Mouse (Mus musculus) stomach, embryonic 16.5 days (tissue): ENCODE results near the gene Ncor2. TPM values are rescaled to one million over a fixed set of nuclear protein-coding genes. Genes with fewer than 3 reads are reported as not detected.

Source experiments
- ATAC-seq: fragments of 200-750 bp; cut with Nextera tagmentation; 2 replicates; pipeline ENCODE4 v1.8.0; 2017; ENCODE audit warnings: moderate number of reproducible peaks, moderate TSS enrichment; ENCODE audit not compliant: insufficient read depth, low FRiP score
- H3K27ac ChIP-seq: fragments of 300-500 bp; sonication (generic); 2 replicates; pipeline ENCODE4 v1.5.1; 2014; ENCODE audit warnings: low read length
- H3K27me3 ChIP-seq: fragments of 300-500 bp; sonication (generic); 2 replicates; pipeline ENCODE4 v1.6.1; 2014; ENCODE audit warnings: low read length, control low read depth, mixed read lengths; ENCODE audit not compliant: control insufficient read depth, insufficient read depth
- H3K36me3 ChIP-seq: fragments of 300-500 bp; sonication (generic); 2 replicates; pipeline ENCODE4 v1.6.1; 2014; ENCODE audit warnings: low read length; ENCODE audit not compliant: control insufficient read depth, insufficient read depth
- H3K4me1 ChIP-seq: fragments of 300-500 bp; sonication (generic); 2 replicates; pipeline ENCODE4 v1.6.1; 2014; ENCODE audit warnings: low read length, control low read depth, mixed read lengths; ENCODE audit not compliant: control insufficient read depth, insufficient read depth
- H3K4me2 ChIP-seq: fragments of 300-500 bp; sonication (generic); 2 replicates; pipeline ENCODE4 v1.6.1; 2014; ENCODE audit warnings: low read depth, low read length, mixed read lengths
- H3K4me3 ChIP-seq: fragments of 300-500 bp; sonication (generic); replicated peaks from 2 replicates; pipeline ENCODE4 v1.5.1; 2014; ENCODE audit warnings: mild to moderate bottlenecking, low read length
- H3K9ac ChIP-seq: fragments of 300-500 bp; sonication (generic); 2 replicates; pipeline ENCODE4 v1.6.1; 2014; ENCODE audit warnings: low read length
- H3K9me3 ChIP-seq: fragments of 300-500 bp; sonication (generic); replicated peaks from 2 replicates; pipeline ENCODE4 v1.6.1; 2016; ENCODE audit warnings: low read length, control low read depth; ENCODE audit not compliant: control insufficient read depth
- WGBS: fragments of 180-500 bp; shearing (Covaris S2); extraction: QIAGEN DNeasy Blood & Tissue Kit; methylation state at CpG from one replicate; pipeline ENCODE4 v1.1.7; 2014; 5-methylcytosine and 5-hydroxymethylcytosine counted together
- polyA plus RNA-seq: library from polyadenylated mRNA; unstranded; fragments of >200 nt; fragmentation: Nextera tagmentation; extraction: Ambion mirVana; gene quantifications from 2 replicates; pipeline ENCODE4 v1.2.1, GENCODE M21; 2015

Gene Ncor2
- polyA plus RNA-seq, 1 experiment from 2014 or later, result 24.6 TPM

GRCm38 (mm10) chr5:125003873-125004255 lies 175.2 kb downstream of the Ncor2 start:
- no peaks in the 10 kb centered on the region for H3K36me3 ChIP-seq
- H3K27ac ChIP-seq, result no peak overlapping the region
- no peaks in the 10 kb centered on the region for H3K9me3 ChIP-seq
- peak overlapping the region; percentile 47 for H3K4me3 ChIP-seq
- no peak for ATAC-seq
- WGBS, result 15% methylated on average over 15 of the region's 15 CpGs
- H3K9ac ChIP-seq, result peak overlapping the region; percentile 58
- peaks cover 12% of the 10 kb centered on the region; the same call in 1 of the 2 replicates for H3K27me3 ChIP-seq
- peaks cover 34% of the 10 kb centered on the region for H3K4me1 ChIP-seq
- H3K4me2 ChIP-seq, result peak overlapping the region; percentile 63

- H3K27ac ChIP-seq, result no peak within 1 kb of the TSS
- WGBS, result 3% methylated on average over 37 of the region's 41 CpGs
- peaks cover 12% of the 10 kb centered on the region; the same call in 1 of the 2 replicates for H3K27me3 ChIP-seq
- no peaks in the 10 kb centered on the region for H3K9me3 ChIP-seq
- peak; percentile 51 for ATAC-seq
- H3K36me3 ChIP-seq, result no peaks in the 10 kb centered on the region
- H3K4me2 ChIP-seq, result peak within 1 kb of the TSS; percentile 63
- H3K4me3 ChIP-seq, result peak within 1 kb of the TSS; percentile 47
- H3K4me1 ChIP-seq, result peaks cover 34% of the 10 kb centered on the region
- peak within 1 kb of the TSS; percentile 58 for H3K9ac ChIP-seq
Observed at GRCm38 (mm10) chr5:125002969-125003872, 175.8 kb downstream of the Ncor2 start, which contains the start of gene Rflna. Gene Rflna, plus strand, starts transcription at chr5:125003221.

GRCm38 (mm10) chr5:125000756-125001250 lies 178.2 kb downstream of the Ncor2 start:
- Histone ChIP-seq H3K27me3 (peaks cover 12% of the 10 kb centered on the region; the same call in 1 of the 2 replicates), H3K4me2 (no peak overlapping the region), H3K9ac (no peak overlapping the region), H3K4me1 (peaks cover 21% of the 10 kb centered on the region), H3K27ac (no peak overlapping the region), H3K36me3 (no peaks in the 10 kb centered on the region), H3K9me3 (no peaks in the 10 kb centered on the region), H3K4me3 (no peak overlapping the region)
- 75% methylated on average over 10 of the region's 10 CpGs for WGBS
- no peak for ATAC-seq

GRCm38 (mm10) chr5:124997913-124998312 lies 181.1 kb downstream of the Ncor2 start:
- H3K27ac ChIP-seq, result no peak overlapping the region

DNA sequence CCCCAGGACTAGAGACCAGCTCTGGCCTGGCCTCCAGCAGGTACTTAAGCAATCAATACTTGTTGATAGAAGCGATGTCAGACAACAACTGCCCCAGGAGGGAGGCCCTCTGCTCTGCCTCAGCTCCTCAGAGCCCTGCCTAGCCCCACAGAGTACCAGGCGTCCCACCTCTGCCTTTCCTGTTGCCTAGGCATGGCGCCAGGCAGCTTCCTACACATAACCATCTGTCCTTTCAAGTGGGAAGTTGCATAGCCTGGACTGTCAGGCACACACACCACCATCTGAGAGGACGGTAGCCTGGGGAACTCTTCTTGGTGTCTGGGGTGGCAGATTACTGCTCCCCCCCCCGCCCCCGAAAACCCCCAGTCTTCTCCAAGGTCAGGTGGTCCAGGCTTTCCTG lies 182.2 kb downstream of the Ncor2 start:
- Histone ChIP-seq H3K4me1 (peaks cover 8% of the 10 kb centered on the region), H3K27ac (no peak overlapping the region), H3K9me3 (no peaks in the 10 kb centered on the region), H3K9ac (no peak overlapping the region), H3K4me2 (no peak overlapping the region), H3K4me3 (no peak overlapping the region), H3K36me3 (no peaks in the 10 kb centered on the region), H3K27me3 (no peaks in the 10 kb centered on the region)
- no peak for ATAC-seq
- 62% methylated on average over 6 of the region's 6 CpGs for WGBS

More at GRCm38 (mm10) chr5:124997913-124998312, 181.1 kb downstream of the Ncor2 start:
- H3K4me2 ChIP-seq, result no peak overlapping the region
- no peaks in the 10 kb centered on the region for H3K27me3 ChIP-seq
- ATAC-seq, result no peak
- H3K9ac ChIP-seq, result no peak overlapping the region
- WGBS, result 86% methylated on average over 4 of the region's 4 CpGs
- no peak overlapping the region for H3K4me3 ChIP-seq
- H3K4me1 ChIP-seq, result peaks cover 5% of the 10 kb centered on the region; the same call in 1 of the 2 replicates
- no peaks in the 10 kb centered on the region for H3K36me3 ChIP-seq
- no peaks in the 10 kb centered on the region for H3K9me3 ChIP-seq

- Histone ChIP-seq H3K27me3 (no peaks in the 10 kb centered on the region), H3K9ac (no peak overlapping the region; the same call in 1 of the 2 replicates), H3K4me1 (peaks cover 8% of the 10 kb centered on the region), H3K36me3 (no peaks in the 10 kb centered on the region), H3K4me3 (no peak overlapping the region), H3K27ac (peak overlapping the region; percentile 66), H3K9me3 (no peaks in the 10 kb centered on the region), H3K4me2 (no peak overlapping the region)
- 54% methylated on average over 11 of the region's 11 CpGs for WGBS
- ATAC-seq, result no peak
Observed at GRCm38 (mm10) chr5:124992891-124993290, 186.1 kb downstream of the Ncor2 start.

DNA sequence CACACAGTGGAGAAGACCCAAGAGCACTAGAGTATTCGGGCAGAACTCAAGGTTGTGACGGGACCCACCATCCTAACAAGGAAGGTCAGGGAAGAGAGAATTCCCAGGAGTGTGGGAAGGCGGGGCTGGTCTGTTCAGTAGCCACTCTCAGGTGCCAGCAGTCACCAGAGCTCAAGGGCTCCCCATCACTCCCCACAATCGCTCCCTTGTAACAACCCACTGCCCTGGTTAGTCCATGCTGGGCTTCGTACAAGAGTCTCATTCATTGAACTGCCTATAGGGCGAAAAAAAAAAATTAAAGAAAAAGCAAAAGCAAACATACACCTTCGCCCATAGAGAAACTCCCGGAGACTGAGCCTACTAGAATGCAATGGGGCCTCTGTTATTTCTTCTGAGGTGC lies 186.7 kb downstream of the Ncor2 start:
- H3K4me2 ChIP-seq, result no peak overlapping the region
- no peaks in the 10 kb centered on the region for H3K27me3 ChIP-seq
- no peaks in the 10 kb centered on the region for H3K9me3 ChIP-seq
- H3K27ac ChIP-seq, result peak overlapping the region; percentile 66; the same call in 1 of the 2 replicates
- no peak overlapping the region for H3K4me3 ChIP-seq
- ATAC-seq, result no peak
- H3K9ac ChIP-seq, result no peak overlapping the region
- H3K4me1 ChIP-seq, result peaks cover 8% of the 10 kb centered on the region
- WGBS, result 69% methylated on average over 8 of the region's 8 CpGs
- no peaks in the 10 kb centered on the region for H3K36me3 ChIP-seq

DNA sequence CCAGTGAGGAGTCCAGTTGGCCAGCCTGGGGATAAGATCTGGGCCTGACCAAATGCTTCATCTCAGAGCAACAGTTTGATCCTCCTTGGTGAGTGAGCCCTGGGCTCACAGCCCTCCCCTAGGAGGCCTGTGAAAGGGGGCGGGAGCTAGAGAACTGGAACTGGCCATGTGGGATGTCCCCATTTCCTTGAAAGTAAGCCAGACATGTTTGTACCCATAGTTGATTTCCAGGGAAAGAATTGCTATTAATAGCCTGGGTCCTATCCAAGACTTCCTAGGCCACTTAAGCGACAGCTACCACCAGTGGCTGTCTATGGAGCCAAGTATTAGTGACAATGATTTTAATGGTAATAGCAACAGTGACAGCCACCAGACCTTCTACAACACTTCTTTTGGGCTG lies 189.3 kb downstream of the Ncor2 start:
- Histone ChIP-seq H3K9me3 (no peaks in the 10 kb centered on the region), H3K36me3 (no peaks in the 10 kb centered on the region), H3K27me3 (no peaks in the 10 kb centered on the region), H3K9ac (no peak overlapping the region), H3K27ac (no peak overlapping the region), H3K4me3 (no peak overlapping the region), H3K4me1 (peaks cover 8% of the 10 kb centered on the region), H3K4me2 (no peak overlapping the region)
- no peak for ATAC-seq
- 82% methylated on average over 2 of the region's 2 CpGs for WGBS

DNA sequence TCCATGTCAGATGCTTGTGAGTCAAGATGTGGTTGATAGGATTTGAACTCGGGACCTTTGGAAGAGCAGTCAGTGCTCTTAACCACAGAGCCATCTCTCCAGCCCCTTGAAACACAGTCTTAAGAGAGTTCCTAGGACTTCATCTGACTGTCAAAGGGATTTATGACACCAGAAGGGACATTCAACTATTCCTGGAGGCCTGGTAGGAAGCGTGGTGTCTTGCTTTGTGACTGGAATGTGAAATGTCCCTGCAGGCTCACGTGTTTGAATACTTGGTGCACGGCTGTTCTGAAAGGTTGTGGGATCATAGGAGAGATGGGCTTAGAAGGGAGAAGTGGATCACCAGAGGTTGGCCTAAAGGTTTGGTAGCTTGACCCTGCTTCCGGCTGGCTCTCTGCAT lies 192.4 kb downstream of the Ncor2 start:
- no peaks in the 10 kb centered on the region for H3K27me3 ChIP-seq
- H3K9ac ChIP-seq, result no peak overlapping the region
- no peak overlapping the region for H3K4me3 ChIP-seq
- no peak for ATAC-seq
- 74% methylated on average over 5 of the region's 5 CpGs for WGBS
- no peak overlapping the region for H3K4me2 ChIP-seq
- H3K27ac ChIP-seq, result no peak overlapping the region
- H3K4me1 ChIP-seq, result no peaks in the 10 kb centered on the region
- no peaks in the 10 kb centered on the region for H3K36me3 ChIP-seq
- H3K9me3 ChIP-seq, result peaks cover 4% of the 10 kb centered on the region
